Mouse (Mus musculus) macrophage (primary cell): Measurements from ENCODE around the gene Rtl8c. TPM values are rescaled to one million over a fixed set of nuclear protein-coding genes. Genes with fewer than 3 reads are reported as not detected.
"Not testable (repeated sequence)": the region's sequence is repeated elsewhere in the genome, so short reads cannot be mapped to it uniquely, and the experiment has no call there.

Source experiments
- H3K27ac ChIP-seq: fragments of 350-480 bp; formaldehyde crosslinking; 2 replicates; pipeline ENCODE4 v1.9.0; 2021
- H3K36me3 ChIP-seq: fragments of 350-480 bp; formaldehyde crosslinking; 2 replicates; pipeline ENCODE4 v1.9.0; 2021; ENCODE audit errors: inconsistent target
- H3K4me3 ChIP-seq: fragments of 350-480 bp; formaldehyde crosslinking; 2 replicates; pipeline ENCODE4 v1.9.0; 2021; ENCODE audit errors: inconsistent target
- H3K79me2 ChIP-seq: fragments of 350-480 bp; formaldehyde crosslinking; 2 replicates; pipeline ENCODE4 v1.9.0; 2021; ENCODE audit errors: inconsistent target
- WGBS: methylation state at CpG from one replicate; pipeline ENCODE4 v1.1.7; 2026; ENCODE audit warnings: inconsistent platforms; ENCODE audit not compliant: missing documents; 5-methylcytosine and 5-hydroxymethylcytosine counted together
- polyA plus RNA-seq: library from polyadenylated mRNA; stranded (reverse); fragments of 250-400 nt; gene quantifications from 3 replicates; pipeline ENCODE4 v1.2.4, GENCODE M21; 2018; ENCODE audit warnings: inconsistent platforms

The Rtl8c gene
- polyA plus RNA-seq, 1 experiment from 2014 or later = 3.9 TPM

GRCm38 (mm10) chrX:53652917-53653316, 45.1 kb downstream of the Rtl8c start:
- 86% methylated on average over 3 of the region's 4 CpGs for WGBS
- not testable (repeated sequence) for H3K36me3 ChIP-seq, H3K27ac ChIP-seq, H3K4me3 ChIP-seq, H3K79me2 ChIP-seq

Other genes starting within 250 kb of the Rtl8c start
- 13.4 to 22.1 TPM (median 21.4 TPM) in 3 replicates for gene Mospd1, start 237.5 kb upstream of the Rtl8c start, polyA plus RNA-seq
- gene Etd, start 173.1 kb upstream of the Rtl8c start, polyA plus RNA-seq = not detected in 3 replicates
- not detected in 3 replicates for gene Gm14597, start 947 bp downstream of the Rtl8c start, polyA plus RNA-seq
- 9.9 to 19.7 TPM (median 12.3 TPM) in 3 replicates for gene Rtl8a, start 35.6 kb downstream of the Rtl8c start, polyA plus RNA-seq
- gene Rtl8b, start 62.4 kb downstream of the Rtl8c start, polyA plus RNA-seq = 15.8 to 41.4 TPM (median 27.8 TPM) in 3 replicates
- not detected in 3 replicates for gene 4930502E18Rik, start 116.8 kb downstream of the Rtl8c start, polyA plus RNA-seq
- not detected in 3 replicates for gene 1700013H16Rik, start 149.8 kb downstream of the Rtl8c start, polyA plus RNA-seq
- gene Zfp36l3, start 168.4 kb downstream of the Rtl8c start, polyA plus RNA-seq = not detected in 3 replicates
- gene Xlr, start 189.7 kb downstream of the Rtl8c start, polyA plus RNA-seq = 3.1 to 11.2 TPM (median 4.0 TPM) in 3 replicates